Mouse (Mus musculus) layer of hippocampus, adult 9-11 months (tissue): ENCODE measurements around the gene Dock10.

Experiments
- DNase-seq: peaks from one replicate; pipeline ENCODE4 v3.0.0; 2022

The Dock10 gene

DNA sequence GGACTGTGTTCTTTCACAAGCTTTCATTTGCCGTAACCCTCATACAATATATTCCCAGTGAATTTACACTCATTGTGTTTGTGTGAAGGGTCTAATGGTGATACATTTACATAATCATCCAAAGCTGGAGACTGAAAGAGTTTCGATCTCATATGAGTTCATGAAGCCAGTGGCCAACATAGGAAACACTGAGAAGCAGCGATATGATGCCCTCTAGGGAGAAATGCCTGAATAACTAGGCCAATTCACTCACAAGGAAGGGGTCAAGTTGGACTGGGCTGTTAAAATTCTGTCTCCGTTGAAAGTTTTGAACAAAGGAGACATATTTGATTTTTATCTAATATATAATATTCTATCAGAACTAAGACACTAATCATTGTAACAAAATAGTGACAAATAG lies 30.9 kb downstream of the Dock10 start:
- no peak for DNase-seq

DNA sequence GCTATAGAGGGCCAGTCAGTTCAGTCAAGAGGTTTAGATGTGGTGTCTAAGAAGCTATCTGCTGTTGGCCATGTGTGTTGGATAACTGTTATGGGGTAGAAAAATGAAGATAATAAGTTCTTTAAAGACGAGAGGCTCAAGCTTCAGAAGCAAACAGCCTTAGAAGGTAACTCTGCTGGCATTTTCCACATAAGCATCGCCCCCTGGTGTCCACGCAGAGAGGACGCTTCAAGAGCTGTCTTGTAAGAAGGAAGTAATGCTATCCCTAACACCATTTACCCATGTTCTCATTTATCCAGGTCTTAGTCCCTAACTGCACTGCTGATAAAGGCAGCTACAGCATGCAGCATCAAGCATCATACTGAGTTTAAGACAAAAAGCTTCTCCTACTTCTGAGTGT lies 35.7 kb downstream of the Dock10 start:
- peak; percentile 59 for DNase-seq

DNA sequence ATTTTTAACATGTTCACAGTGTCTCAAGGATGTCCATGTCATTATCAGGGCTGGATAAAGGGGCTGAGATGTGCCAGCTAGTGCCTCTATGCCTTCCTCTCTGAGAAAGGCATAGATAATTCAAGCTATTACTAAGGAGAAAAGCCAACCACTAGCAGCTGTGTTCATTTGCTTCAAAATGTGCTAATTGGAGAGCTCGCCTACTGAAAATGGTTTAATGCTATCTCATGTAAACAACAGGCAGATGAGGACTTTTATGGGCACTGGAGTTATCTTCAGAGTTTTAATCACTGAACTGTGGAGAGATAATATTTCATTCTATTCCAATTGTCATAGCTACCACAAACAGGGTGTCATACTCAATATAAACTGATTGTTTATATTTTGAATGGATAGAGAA lies 36.3 kb downstream of the Dock10 start:
- DNase-seq = no peak

DNA sequence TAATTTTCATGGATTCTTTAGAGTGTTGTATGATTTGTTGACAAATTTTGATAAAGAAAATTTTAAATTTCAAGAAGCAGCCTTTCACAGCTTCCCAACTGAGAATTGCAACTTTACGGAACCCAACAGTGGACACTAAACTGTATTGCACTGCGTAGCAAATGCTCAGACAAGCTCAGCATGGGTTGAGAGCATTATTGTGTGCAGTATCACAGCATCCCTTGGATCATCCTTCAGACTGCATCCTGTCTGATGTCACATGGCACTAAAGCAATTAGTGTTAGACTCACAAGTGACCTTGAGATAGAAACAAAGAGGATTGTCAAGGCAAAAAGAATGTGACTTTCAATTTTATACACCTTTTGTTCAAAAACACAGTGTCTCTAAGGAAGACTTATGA lies 37.1 kb downstream of the Dock10 start:
- DNase-seq = no peak

DNA sequence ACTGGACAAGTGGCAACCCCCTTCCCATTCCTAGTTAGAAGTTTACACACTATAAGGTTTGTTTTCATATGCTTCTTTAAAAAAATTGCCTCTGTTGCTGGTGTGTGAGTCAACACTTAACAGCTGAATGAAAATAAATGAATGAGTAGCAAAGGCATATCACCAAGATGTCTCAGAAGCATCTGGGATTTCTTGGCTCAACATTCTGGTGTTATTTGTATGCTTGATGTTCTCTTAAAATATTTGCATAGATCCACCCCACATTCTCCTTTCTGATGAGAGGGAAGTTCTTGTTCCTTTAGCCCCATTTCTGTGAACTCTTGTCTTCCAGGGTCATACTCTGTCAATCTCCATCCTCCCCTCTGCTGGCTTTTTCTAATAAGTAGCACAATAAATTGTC lies 38.2 kb downstream of the Dock10 start:
- no peak for DNase-seq

DNA sequence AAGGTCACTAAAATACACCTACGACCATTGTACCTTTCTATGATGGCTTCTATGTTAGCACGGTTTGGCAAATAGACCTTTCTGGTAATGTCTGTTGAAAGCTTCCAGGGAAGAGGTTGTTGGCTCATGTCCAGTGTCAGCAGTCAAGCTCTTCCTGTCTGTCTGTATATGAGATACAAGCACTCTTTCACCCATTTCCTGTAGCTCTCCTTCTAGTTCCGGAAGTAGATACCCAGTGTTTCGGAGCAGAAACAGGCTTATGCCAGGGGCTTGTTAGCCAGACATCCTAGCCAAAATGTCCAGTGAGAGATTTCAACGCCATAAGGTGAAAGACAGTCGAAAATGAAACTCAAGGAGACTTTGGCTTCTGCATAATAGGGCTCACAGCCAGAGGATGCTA lies 38.9 kb downstream of the Dock10 start:
- no peak for DNase-seq

DNA sequence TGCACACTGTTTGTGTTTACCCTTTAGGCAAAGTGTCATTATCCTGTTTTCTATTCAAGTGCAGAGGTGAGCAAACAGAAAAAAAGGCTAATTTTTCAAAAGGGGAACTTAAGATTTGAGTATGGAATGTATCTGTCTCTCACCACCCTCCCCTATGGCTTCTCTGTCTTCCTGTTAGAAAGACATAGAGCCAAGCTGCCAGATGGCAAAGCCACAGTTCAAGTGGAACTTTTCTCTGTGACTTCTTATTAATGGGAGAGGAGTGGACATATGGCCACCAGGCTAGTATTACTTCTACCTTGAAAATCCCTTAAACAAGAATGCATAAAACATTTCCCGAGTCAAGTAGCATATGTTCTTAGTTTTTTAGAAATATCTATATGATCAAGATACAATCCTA lies 39.7 kb downstream of the Dock10 start:
- no peak for DNase-seq

DNA sequence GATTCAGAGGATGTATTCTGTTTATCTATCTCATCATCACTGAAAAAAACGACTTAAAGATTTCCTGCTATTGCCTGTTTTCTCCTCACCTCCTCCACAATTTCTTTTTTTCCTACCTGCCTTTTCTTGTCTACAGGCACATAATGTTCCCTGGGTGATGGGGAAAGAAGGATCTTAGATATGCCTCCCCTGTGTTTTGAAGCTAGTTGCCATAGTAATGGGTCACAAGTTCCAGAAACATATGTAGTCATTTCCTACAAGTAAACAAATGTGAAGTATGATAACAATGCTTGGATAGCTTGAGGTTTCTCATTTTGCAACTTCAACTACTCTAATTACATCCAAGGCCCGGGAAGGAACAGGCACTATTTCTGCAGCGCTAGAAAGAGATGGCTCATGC lies 42.4 kb downstream of the Dock10 start:
- DNase-seq = no peak

DNA sequence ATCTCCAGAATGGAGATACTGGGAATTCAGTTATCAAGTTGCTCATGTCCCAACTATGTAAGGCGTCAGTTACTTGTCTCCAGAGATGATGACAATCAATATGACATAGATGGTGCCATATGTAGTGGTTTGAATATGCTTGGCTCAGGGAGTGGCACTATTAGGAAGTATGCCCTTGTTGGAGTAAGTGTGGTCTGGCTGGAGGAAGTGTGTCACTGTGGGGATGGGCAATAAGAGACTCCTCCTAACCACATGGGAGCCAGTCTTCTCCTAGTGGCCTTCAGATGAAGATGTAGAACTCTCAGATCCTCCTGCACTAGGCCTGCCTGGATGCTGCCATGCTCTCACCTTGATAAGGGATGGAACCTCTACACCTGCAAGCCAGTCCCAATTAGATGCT lies 44.4 kb downstream of the Dock10 start:
- no peak for DNase-seq

DNA sequence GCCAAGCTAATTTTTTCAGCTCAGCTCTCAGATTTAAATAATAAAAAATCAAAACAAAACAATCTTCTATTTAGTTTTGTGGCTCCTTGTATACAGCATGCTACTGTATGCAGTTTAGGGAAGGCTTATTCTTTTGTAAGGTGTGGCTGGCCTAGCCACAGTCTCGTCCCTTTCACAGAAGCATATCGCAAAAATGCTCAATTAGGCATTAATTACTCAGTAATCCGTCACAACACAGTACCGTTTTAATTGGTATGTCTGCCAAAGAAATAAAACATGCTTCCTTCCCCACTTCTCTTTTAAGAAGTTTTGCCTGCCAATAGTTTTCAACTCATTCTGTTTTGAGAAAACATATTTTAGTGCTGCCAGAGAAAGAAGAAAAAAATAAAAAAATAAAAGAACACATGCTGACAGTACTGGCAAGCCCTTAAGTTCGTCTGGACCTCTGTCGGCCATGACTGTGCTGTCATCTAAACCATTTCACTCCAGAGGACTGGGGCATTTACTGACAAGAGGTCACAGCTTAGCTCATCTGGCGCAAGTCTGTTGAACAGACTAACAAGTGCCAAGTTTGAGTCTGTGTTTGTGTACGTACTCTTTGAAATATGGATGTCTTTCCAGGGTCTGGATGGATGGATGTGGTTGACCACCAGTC lies 47.6 kb downstream of the Dock10 start:
- no peak for DNase-seq

DNA sequence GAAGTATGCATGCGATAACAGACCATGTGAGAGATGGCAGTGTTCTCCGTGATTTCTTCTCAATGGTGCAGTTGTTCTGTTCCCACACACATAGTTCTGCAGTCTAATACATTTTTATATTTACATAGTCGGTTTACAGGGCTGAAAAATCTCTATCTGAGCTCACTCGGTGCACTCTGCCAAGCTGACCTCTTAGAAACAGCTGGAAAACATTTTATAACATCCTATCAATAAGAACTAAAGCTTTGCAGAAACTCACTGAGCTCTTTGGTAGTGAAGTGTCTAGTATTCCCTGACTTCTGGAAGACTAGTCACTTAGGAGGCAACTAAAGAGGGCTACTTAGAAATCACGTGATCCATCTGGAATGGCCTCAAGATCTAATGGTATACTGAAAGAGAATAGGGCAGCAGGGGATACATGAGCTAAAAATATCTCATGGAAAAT lies 48.2 kb downstream of the Dock10 start:
- no peak for DNase-seq

DNA sequence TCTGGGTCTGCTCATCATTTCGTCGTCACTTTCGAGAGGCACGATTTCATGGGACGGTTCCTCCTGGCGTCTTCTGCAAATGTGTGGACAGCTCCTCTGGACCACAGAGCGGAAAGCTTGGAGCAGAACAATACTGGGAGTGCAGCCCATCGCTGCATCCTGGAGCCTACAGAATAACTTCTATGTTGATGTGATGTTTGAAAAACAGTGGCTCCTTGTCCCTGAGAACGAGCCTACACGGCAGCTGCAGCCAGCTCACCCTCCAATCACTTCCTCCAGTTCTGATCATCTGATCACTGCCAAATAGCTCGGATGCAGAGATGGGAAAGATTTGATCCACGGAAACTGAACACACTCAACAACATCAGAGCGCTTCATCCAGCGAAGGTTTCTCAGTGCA lies 49.0 kb downstream of the Dock10 start:
- peak; percentile 55 for DNase-seq

DNA sequence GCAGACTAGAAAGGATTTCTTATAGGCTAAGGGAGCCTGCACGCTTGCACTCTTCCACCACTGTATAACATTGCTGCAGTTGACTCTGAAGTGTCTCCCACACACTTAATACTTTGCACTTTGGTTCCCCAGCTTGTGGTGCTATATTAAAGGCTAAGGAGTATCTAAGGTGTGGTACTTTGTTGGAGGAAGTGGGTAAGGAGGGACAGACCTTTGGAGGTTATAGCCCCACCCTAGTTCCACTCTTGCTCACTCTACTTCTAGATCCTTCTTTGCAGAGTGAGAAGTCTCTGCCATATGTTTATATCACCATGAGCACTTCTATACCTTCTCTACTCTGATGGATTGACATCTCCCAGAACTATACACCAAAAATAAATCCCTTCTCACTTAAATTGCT lies 55.0 kb downstream of the Dock10 start:
- DNase-seq = no peak

DNA sequence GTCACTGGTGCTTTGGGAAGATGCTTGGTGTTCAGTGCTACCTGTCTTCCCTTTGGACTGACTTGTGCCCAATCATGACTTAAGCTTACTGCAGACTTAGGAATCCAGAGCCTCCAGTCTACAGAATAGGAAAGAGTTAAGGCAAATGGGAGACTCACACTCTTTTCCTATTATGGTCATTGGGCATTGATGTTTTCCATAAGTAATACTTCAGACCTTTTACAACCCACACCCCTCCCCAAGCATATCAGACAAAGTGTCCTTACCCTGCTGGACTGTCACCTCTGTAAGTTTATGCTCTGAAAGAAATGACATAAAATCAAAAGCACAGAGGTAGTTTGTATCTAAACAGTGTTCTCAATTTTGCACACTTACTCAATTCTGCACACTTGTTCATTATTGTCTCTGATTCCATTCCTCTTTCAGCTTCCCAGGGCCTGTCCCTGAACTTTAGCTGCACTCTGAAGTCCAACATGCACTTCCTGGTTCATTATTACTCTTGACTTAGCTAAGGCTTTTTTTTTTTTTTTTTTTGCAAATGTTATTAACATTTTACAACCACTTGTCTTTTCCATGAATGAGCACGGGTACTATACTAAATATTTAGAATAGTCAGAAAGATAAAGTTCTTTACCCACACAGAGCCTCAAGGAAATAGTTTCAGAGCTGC lies 82.2 kb downstream of the Dock10 start:
- no peak for DNase-seq

DNA sequence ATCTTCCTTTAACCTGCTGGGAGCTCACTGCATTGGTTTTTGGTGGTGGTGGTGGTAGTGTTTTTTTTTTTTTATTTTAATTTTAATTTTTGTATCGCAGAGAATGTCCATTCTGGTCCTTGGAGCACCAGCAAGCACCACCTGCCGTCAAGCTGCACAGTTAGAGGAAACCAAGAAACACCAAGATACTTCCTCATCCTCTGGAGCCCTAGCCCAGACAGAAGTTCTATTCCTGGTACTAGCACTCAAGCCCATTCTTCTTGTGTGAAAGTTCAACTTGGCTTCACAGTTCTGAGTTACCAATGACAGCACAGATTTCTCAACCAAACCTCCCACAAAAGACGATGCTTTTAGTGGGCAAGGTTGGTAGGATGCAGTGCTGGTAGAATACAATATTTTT lies 86.6 kb downstream of the Dock10 start:
- no peak for DNase-seq

DNA sequence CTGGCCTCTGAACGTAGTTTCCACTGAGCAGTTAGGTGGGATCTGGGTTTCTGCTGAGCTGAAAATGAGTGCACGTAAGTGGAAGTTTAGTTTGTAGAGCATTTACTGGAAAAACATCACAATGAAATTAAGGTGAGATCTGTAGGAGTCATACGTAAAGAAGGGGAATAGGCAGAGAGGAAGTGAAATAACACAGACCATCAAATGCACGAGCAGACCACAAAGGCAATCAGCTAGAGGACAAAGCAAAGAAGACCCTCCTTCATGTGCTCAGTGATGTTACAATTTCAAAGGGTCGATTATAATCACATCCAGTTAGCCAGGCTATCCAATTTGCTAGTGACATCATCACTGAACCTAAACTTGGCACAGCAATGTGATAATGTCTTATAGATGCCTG lies 87.3 kb downstream of the Dock10 start:
- no peak for DNase-seq

DNA sequence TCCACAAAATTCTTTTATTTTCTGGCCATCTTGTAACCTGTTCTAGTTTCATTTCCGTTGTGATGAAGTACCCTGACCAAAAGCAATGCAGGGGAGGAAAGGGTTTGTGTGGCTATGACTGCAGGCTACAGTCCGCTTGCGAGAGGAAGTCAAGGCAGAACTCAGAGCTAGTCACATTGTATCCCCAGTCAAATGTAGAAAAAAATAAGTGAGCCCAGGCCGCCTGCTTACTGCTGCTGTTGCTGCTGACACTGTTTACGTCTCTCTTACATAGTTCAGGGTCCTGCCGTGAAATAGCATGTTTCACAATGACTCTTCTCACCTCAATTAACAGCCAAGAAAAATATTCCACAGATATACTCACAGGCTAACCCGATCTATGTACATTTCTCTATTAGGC lies 87.9 kb downstream of the Dock10 start:
- no peak for DNase-seq

DNA sequence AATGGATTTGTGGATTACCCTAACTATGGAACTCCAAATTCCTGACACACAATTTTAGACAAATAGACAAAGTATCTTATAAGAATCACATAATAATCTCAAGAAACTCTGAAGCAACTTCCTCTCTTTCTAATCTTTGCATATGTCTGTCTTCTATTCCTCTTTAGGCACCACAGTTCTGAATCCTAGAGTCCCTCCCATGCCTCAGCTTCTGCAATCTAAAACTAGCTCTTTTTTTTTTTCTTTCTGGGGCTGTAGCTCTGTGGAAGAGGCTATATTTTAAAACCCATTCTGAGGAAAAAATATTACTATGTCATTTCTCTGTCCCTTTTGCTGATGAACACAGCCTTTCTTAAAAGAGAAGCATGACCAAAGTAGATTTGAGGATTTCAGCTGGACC lies 92.6 kb downstream of the Dock10 start:
- no peak for DNase-seq

DNA sequence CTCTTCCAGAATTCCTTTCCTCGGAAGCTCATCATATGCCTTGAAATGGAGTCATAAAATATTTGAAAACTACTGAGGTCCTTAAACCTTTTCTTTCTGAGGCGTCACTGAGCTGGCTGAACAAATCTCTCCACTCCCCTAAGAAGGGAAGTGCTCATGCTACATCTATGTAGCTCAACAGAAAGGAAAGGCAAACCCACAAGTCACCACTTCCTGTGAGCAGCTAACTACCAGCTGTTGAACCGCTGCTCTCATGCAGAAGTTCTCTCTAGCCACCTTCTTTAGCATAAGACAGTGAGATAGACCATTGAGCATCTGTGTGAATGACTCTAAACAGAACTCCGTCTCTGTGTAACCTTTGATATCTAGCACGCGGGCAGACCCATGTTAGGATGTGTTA lies 93.2 kb downstream of the Dock10 start:
- peak; percentile 44 for DNase-seq

DNA sequence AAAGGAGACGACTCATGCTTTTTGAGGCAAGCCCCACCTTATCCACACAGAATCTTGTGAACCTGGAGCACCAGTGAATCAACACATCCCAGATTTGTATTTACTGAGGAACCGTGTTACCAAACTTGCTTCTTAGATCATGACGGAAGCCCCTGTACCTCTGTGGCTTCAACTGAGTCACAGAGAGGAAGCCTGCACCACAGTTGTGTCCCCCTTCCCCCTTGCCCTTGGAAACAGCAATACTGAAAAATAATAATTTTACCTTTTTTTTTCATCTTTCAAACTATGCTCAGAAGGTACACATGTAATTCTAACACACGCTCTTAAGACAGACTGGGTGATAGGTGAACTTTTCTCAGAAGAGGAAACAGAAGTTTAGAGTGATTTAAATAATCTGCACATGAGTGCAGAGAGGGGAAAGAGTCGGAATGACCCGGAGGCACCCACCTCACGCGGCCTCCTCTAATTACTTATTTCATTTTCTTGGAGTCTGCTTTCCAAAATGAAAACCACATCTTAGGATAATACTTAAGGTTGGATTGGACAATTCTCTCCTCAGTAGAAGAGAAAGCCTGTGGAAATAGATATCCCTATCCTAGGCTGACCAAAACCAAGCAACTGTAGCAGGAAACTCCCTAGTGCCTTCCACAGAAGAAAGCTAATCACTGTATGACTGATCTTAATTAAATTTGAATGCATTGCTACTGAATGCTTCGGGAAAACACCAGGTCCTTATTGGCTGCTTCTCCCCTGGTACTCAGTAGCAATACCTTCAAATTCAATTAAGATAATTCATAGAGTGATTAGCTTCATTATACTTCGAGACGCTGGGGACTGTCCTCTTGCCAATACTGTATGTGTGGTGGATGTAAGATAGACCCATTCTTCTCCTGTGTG lies 96.6 kb downstream of the Dock10 start:
- no peak for DNase-seq

DNA sequence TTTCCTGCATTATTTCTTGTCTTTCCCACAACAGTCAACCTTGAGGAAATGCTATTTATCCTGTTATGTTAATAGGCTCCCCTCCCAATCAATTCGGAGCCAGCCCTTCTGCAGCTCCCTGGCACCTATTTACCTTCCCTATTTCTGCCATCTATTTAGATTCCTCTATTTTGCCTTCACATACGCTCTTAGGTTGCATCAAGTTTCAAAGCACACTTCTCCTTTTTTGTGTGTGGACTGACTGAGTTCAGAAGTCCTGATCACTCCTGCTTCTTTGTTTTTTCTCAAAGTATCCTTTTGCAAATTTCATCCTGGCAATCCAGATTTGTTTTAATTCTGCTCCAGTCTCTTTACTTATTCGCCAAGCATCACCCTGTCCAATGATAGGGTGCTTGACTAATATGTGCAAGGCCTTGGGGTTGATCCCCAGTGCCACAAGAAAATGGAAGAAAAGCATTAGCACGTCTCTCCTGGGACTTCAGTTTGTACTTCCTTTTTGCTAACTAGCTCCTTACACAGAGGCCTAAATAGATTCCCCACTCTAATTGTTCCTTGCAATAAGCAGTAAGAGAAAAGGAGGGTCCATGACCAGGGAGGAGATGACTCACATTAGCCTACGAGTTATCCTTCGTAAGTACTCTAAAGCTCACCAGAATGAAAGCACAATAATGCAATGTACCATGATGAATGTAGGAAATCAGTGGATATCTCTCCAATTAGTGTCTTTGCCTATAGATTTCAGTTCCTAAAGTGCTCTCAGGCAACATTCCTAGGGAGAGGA lies 98.7 kb downstream of the Dock10 start:
- DNase-seq = no peak

DNA sequence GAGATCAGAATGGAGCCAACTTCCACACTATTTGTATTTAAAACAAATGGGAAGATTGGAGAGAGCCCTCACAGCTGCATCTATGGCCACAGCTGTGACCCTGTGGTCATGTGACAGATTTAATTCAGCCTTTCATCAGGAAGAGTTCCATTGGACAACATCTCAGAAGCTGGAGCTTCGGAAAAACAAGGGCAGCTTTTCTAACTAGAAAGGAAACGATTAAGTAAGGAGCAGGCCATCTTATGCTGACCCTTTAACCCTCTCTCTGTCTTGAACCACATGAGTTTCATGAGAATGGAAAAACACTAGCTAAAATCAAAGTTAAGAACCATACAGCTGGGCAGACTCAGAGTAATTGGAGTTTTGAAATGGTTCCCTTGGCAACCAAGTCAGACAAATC lies 101.9 kb downstream of the Dock10 start:
- DNase-seq = no peak

DNA sequence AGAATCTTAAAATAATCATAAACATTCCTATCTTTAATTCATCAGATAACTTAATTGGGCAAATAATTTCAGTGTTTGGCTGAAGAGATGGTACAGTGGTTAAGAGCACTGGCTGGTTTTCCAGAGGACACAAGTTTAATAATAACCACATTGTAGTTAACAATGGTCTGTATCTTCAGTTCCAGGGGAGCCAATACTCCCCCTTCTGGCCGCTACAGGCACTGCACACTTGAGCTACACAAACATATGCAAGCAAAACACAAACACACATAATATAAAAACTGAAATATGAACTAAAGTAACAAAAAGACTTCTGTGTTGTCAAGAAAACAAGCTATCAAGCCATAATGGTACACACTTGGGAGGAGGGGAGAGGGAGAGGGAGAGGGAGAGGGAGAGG lies 102.5 kb downstream of the Dock10 start:
- no peak for DNase-seq
